ENCODE assay signal across 16 mouse cellular contexts in genomic region chr4:142362071-142362470, GRCm38 (mm10).
"Had no signal": no experiment of that assay in that cellular context is flagged by ENCODE, and none has a peak within 500 bp of the region (broad histone marks: within the 10 kb centered on the region; RNA-seq: fewer than 3 reads in every experiment).

No protein-coding gene starts in this region.

- H3K9ac ChIP-seq: liver, embryonic 13.5 days; neural tube, embryonic 12.5 days; neural tube, embryonic 15.5 days had no signal

- H3K27me3 ChIP-seq: liver, embryonic 13.5 days; neural tube, embryonic 12.5 days; neural tube, embryonic 15.5 days had no signal

- DNase-seq: kidney, postnatal 25 days; layer of hippocampus, adult 9-11 months; liver, embryonic 13.5 days; lung, adult 2 months; lung, postnatal 14 days; lung, postnatal 4 days; midbrain, embryonic 14.5 days; thymus, adult 2 months; thymus, postnatal 14 days; thymus, postnatal 4 days had no signal

- H3K36me3 ChIP-seq: liver, embryonic 13.5 days; neural tube, embryonic 12.5 days; neural tube, embryonic 15.5 days had no signal

- H3K4me3 ChIP-seq: layer of hippocampus, adult 2 months; liver, embryonic 13.5 days; neural tube, embryonic 12.5 days; neural tube, embryonic 15.5 days had no signal

- H3K27ac ChIP-seq: kidney, postnatal 0 days; layer of hippocampus, adult 2 months; liver, embryonic 13.5 days; neural tube, embryonic 12.5 days; neural tube, embryonic 15.5 days; stomach, postnatal 0 days had no signal

- H3K4me2 ChIP-seq: liver, embryonic 13.5 days; midbrain, embryonic 11.5 days; neural tube, embryonic 12.5 days; neural tube, embryonic 15.5 days had no signal
